8 mouse cellular contexts compared by ENCODE assay signal in the genomic region with DNA sequence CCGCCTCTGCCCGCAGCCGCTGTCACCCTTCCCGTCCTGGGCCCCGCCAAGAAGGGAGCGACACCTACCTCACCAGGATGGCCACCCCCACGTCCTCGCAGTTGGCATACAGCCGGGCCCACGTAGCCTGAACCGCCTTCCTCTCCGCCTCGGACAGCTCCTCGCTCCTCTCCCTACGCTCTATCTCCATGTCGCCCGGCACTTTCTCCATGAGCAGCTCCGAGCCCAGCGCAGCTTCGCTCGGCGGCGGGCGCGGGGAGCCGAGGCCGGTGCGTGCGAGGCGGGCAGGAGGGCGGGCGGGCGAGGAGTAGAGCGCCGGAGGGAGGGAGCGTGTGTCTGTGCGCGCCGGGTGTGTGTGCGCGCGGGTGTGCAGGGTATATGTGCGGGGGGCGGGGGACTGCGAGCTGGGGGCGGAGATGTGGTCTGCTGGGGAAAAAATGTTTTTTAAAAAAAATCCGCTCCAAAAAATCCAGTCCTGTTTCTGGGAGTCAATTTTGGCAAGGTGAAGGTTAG. TPM values are rescaled to one million over a fixed set of nuclear protein-coding genes. Genes with fewer than 3 reads are reported as not detected.
DNase-seq lines count a peak whose midpoint lies in the region; ATAC-seq lines count a peak whose summit lies in the region.
"Had no signal": no experiment of that assay in that cellular context is flagged by ENCODE, and none has a peak within 500 bp of the region (broad histone marks: within the 10 kb centered on the region; RNA-seq: fewer than 3 reads in every experiment).

No protein-coding gene starts in this region.

- no peak overlapping the region for H3K27ac ChIP-seq in heart, embryonic 11.5 days (ENCODE audit: low read depth, low read length)
- no peak overlapping the region for H3K27ac ChIP-seq in midbrain, embryonic 16.5 days (ENCODE audit: low read length)

- peaks cover 34% of the 10 kb centered on the region for H3K4me1 ChIP-seq in heart, embryonic 11.5 days (ENCODE audit: control insufficient read depth, insufficient read depth, low read length)
- H3K4me1 ChIP-seq in midbrain, embryonic 16.5 days (ENCODE audit: control insufficient read depth, insufficient read depth, low read length), result peaks cover 23% of the 10 kb centered on the region

- no peaks in the 10 kb centered on the region for H3K9me3 ChIP-seq in heart, embryonic 11.5 days (replicated peaks; ENCODE audit: control insufficient read depth, low read length)
- H3K9me3 ChIP-seq in midbrain, embryonic 16.5 days (replicated peaks; ENCODE audit: control insufficient read depth, low read length, poor library complexity, severe bottlenecking), result no peaks in the 10 kb centered on the region

- peaks cover 44% of the 10 kb centered on the region for H3K27me3 ChIP-seq in heart, embryonic 11.5 days (ENCODE audit: control insufficient read depth, insufficient read depth, low read length)
- no peaks in the 10 kb centered on the region for H3K27me3 ChIP-seq in midbrain, embryonic 16.5 days (ENCODE audit: control insufficient read depth, insufficient read depth, low read depth, low read length)

- intact Hi-C loops in left cerebral cortex, postnatal 36 days (cut with DNase I), result no loop called here

- peak overlapping the region; percentile 55 for H3K4me3 ChIP-seq in heart, embryonic 11.5 days (ENCODE audit: low read depth, low read length)
- peak overlapping the region; percentile 59 for H3K4me3 ChIP-seq in midbrain, embryonic 16.5 days (ENCODE audit: low read depth, low read length)
- H3K4me3 ChIP-seq: erythroblast, embryonic 14.5 days had no signal

- under 1% methylated on average over 45 of the region's 47 CpGs for whole genome bisulfite sequencing in heart, embryonic 11.5 days (ENCODE audit: insufficient replicate concordance)
- WGBS in midbrain, embryonic 16.5 days, result under 1% methylated on average over 41 of the region's 47 CpGs

- no peaks in the 10 kb centered on the region for H3K36me3 ChIP-seq in heart, embryonic 11.5 days (ENCODE audit: control insufficient read depth, insufficient read depth, low read length)
- no peaks in the 10 kb centered on the region for H3K36me3 ChIP-seq in midbrain, embryonic 16.5 days (ENCODE audit: control insufficient read depth, insufficient read depth, low read length)

- H3K4me2 ChIP-seq in heart, embryonic 11.5 days, result peak overlapping the region; percentile 87
- H3K4me2 ChIP-seq in midbrain, embryonic 16.5 days (ENCODE audit: low read length), result peak overlapping the region; percentile 80

- DNase-seq in thymus, postnatal 4 days, result peak; percentile 51
- DNase-seq in thymus, postnatal 0 days (ENCODE audit: low spot score), result no peak
- peak; percentile 86 for DNase-seq in cerebellum, adult 9-11 months
- peak; percentile 65 to 76 for DNase-seq in left cerebral cortex, postnatal 36 days (ENCODE audit: low spot score in 2 of 2)
- no peak for DNase-seq in c-Kit-positive CD71-positive TER-119-positive erythroid progenitor cells, embryonic 14.5 days (ENCODE audit: low spot score)

- H3K9ac ChIP-seq in heart, embryonic 11.5 days (ENCODE audit: low read depth, low read length), result peak overlapping the region; percentile 68
- H3K9ac ChIP-seq in midbrain, embryonic 16.5 days (ENCODE audit: low read depth, low read length), result peak overlapping the region; percentile 78

- ATAC-seq in heart, embryonic 11.5 days (replicated peaks; ENCODE audit: insufficient number of reproducible peaks, low FRiP score, low TSS enrichment), result no peak
- ATAC-seq in midbrain, embryonic 16.5 days, result peak; percentile 55; the same call in 1 of the 2 replicates

RNA-seq across cellular contexts. Expression of gene Cygb, which starts 0.3 kb away (rescaled TPM):
- 7.9 and 8.1 TPM in 2 replicates for polyA plus RNA-seq in thymus, postnatal 0 days (2015; fragmentation: Nextera tagmentation; extraction: Ambion mirVana)
- 1.1 and 1.2 TPM in 2 replicates for polyA plus RNA-seq in heart, embryonic 11.5 days (2014; fragmentation: Nextera tagmentation; extraction: Ambion mirVana)
- 10 to 100 TPM; 44.2 TPM for total RNA-seq in left cerebral cortex, postnatal 36 days (2021)
- polyA plus RNA-seq in midbrain, embryonic 16.5 days (2015; fragmentation: Nextera tagmentation; extraction: Ambion mirVana), result 26.4 and 29.3 TPM in 2 replicates

RNA-seq across cellular contexts. Expression of gene Prcd, which starts 0.4 kb away (rescaled TPM):
- 0.27 and 0.57 TPM in 2 replicates for polyA plus RNA-seq in thymus, postnatal 0 days (2015; fragmentation: Nextera tagmentation; extraction: Ambion mirVana)
- 0.35 and 0.92 TPM in 2 replicates for polyA plus RNA-seq in heart, embryonic 11.5 days (2014; fragmentation: Nextera tagmentation; extraction: Ambion mirVana)
- 1 to 10 TPM; 4.3 to 6.2 TPM for total RNA-seq in left cerebral cortex, postnatal 36 days (2021)
- 3.7 and 4.4 TPM in 2 replicates for polyA plus RNA-seq in midbrain, embryonic 16.5 days (2015; fragmentation: Nextera tagmentation; extraction: Ambion mirVana)
- polyA plus RNA-seq: erythroblast, embryonic 14.5 days had no signal

RNA-seq across cellular contexts. Expression of gene Rhbdf2, which starts 26.9 kb away (rescaled TPM):
- polyA plus RNA-seq in thymus, postnatal 0 days (2015; fragmentation: Nextera tagmentation; extraction: Ambion mirVana), result 8.8 and 11.2 TPM in 2 replicates
- polyA plus RNA-seq in heart, embryonic 11.5 days (2014; fragmentation: Nextera tagmentation; extraction: Ambion mirVana), result 5.0 and 6.0 TPM in 2 replicates
- total RNA-seq in left cerebral cortex, postnatal 36 days (2021), result 1 to 10 TPM in 1 of 2 experiments, under 1 TPM in 1; 0.84 to 1.9 TPM
- polyA plus RNA-seq in midbrain, embryonic 16.5 days (2015; fragmentation: Nextera tagmentation; extraction: Ambion mirVana), result 0.93 and 1.2 TPM in 2 replicates

Comparison
In these comparisons a context has a peak if more than half of its experiments do, and no peak if none do; other contexts are left out.
1. DNase-seq: peak in thymus, postnatal 4 days (single experiment), cerebellum, adult 9-11 months (single experiment) and left cerebral cortex, postnatal 36 days (2 of 2); none in thymus, postnatal 0 days (single experiment) and c-Kit-positive CD71-positive TER-119-positive erythroid progenitor cells, embryonic 14.5 days (single experiment).